Mouse (Mus musculus) heart, embryonic 10.5 days (tissue): Measurements from ENCODE around the gene Thbs3. TPM values are rescaled to one million over a fixed set of nuclear protein-coding genes. Genes with fewer than 3 reads are reported as not detected.
"Not testable (repeated sequence)": the region's sequence is repeated elsewhere in the genome, so short reads cannot be mapped to it uniquely, and the experiment has no call there.

ENCODE experiments used
- DNase-seq: peaks from one replicate; pipeline ENCODE4 v3.0.0-alpha.2; 2017; ENCODE audit warnings: low spot score
- H3K27ac ChIP-seq: fragments of 300-500 bp; sonication (generic); 2 replicates; pipeline ENCODE4 v1.5.1; 2016; ENCODE audit warnings: mild to moderate bottlenecking
- H3K27me3 ChIP-seq: fragments of 300-500 bp; sonication (generic); 2 replicates; pipeline ENCODE4 v1.6.1; 2016; ENCODE audit warnings: mild to moderate bottlenecking; ENCODE audit not compliant: poor library complexity, insufficient read depth, severe bottlenecking
- H3K36me3 ChIP-seq: fragments of 300-500 bp; sonication (generic); 2 replicates; pipeline ENCODE4 v1.6.1; 2016; ENCODE audit warnings: mild to moderate bottlenecking, moderate library complexity
- H3K4me1 ChIP-seq: fragments of 300-500 bp; sonication (generic); 2 replicates; pipeline ENCODE4 v1.6.1; 2016; ENCODE audit warnings: mild to moderate bottlenecking
- H3K4me3 ChIP-seq: fragments of 300-500 bp; sonication (generic); 2 replicates; pipeline ENCODE4 v1.5.1; 2016; ENCODE audit warnings: mild to moderate bottlenecking, moderate library complexity
- H3K9me3 ChIP-seq: fragments of 300-500 bp; sonication (generic); 2 replicates; pipeline ENCODE4 v1.6.1; 2016; ENCODE audit warnings: mild to moderate bottlenecking, moderate library complexity
- WGBS: fragments of 180-500 bp; shearing (Covaris S2); methylation state at CpG from one replicate; pipeline ENCODE4 v1.1.7; 2016; 5-methylcytosine and 5-hydroxymethylcytosine counted together
- polyA plus RNA-seq: library from polyadenylated mRNA; unstranded; fragments of >200 nt; fragmentation: Nextera tagmentation; extraction: Ambion mirVana; gene quantifications from 2 replicates; pipeline ENCODE4 v1.2.1, GENCODE M21; 2016

Gene Thbs3
- polyA plus RNA-seq, 1 experiment from 2014 or later = 20.0 TPM

GRCm38 (mm10) chr3:89203142-89203514 is 11.9 kb upstream of the Thbs3 start:
- Histone ChIP-seq H3K27me3 (no peaks in the 10 kb centered on the region), H3K4me1 (peaks cover 6% of the 10 kb centered on the region), H3K4me3 (peak overlapping the region; percentile 72), H3K27ac (peak overlapping the region; percentile 75), H3K36me3 (peaks cover 41% of the 10 kb centered on the region), H3K9me3 (no peaks in the 10 kb centered on the region)
- WGBS = 37% methylated on average over 5 of the region's 5 CpGs
- no peak for DNase-seq

- 92% methylated on average over 7 of the region's 7 CpGs for WGBS
- H3K9me3 ChIP-seq = no peaks in the 10 kb centered on the region
- no peak for DNase-seq
- no peaks in the 10 kb centered on the region for H3K27me3 ChIP-seq
- no peak overlapping the region for H3K27ac ChIP-seq
- peaks cover 71% of the 10 kb centered on the region for H3K36me3 ChIP-seq
- peaks cover 6% of the 10 kb centered on the region for H3K4me1 ChIP-seq
- no peak overlapping the region for H3K4me3 ChIP-seq
Observed at GRCm38 (mm10) chr3:89206079-89206478, 8.9 kb upstream of the Thbs3 start.

DNA sequence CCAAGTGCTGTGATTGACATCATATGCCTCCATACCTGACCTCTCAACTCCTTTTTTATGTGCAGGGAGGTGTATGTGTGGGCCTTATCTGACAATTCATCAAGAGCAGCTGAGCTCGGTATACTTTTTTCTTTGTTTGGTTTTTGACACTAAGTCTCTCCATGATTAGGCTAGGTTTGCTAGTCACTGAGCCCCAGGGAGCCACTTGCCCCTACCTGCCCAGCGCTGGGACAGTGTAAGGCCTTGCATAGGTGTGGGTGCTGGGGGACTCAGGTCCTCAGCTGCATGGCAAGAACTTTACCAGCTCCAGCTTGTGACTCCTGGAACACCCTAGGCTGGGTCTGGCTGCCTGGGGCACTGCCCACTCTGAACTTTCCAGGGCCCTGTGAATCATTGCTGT is 8.3 kb upstream of the Thbs3 start:
- Histone ChIP-seq H3K4me3 (no peak overlapping the region), H3K27me3 (no peaks in the 10 kb centered on the region), H3K4me1 (peaks cover 6% of the 10 kb centered on the region), H3K36me3 (peaks cover 76% of the 10 kb centered on the region), H3K9me3 (no peaks in the 10 kb centered on the region), H3K27ac (no peak overlapping the region)
- no peak for DNase-seq
- WGBS = 92% methylated on average over 2 of the region's 2 CpGs

DNA sequence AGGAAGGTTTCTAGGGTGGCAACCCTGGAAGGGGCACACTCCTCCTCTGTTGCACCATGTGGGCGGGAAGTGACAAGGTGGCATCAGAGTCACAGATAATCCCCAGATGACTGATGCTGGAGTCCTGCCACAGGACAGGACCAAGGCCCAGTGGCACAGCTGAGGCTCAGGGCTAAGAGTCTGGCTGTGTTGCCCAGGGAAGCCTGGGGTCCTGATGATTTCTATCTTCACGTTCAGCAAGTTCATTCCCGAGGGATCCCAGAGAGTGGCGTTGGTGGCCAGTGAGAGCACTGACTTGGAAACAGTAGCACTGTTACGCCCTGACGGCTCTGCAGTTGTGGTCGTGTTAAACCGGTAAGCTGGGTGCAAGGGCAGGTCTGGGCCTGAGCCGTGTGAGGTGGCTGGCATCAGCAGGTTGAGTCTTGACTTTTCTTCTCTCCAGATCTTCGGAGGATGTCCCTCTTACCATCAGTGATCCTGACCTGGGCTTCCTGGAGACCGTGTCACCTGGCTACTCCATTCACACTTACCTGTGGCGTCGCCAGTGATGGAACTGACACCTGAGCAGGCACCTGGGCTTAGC is 6.8 kb upstream of the Thbs3 start:
- 84% methylated on average over 13 of the region's 13 CpGs for WGBS
- H3K27ac ChIP-seq = no peak overlapping the region
- no peak overlapping the region for H3K4me3 ChIP-seq
- H3K9me3 ChIP-seq = no peaks in the 10 kb centered on the region
- H3K4me1 ChIP-seq = peaks cover 13% of the 10 kb centered on the region
- no peaks in the 10 kb centered on the region for H3K27me3 ChIP-seq
- peaks cover 76% of the 10 kb centered on the region for H3K36me3 ChIP-seq
- DNase-seq = no peak

- Histone ChIP-seq H3K4me1 (peaks cover 11% of the 10 kb centered on the region), H3K9me3 (no peaks in the 10 kb centered on the region), H3K36me3 (peaks cover 76% of the 10 kb centered on the region), H3K27me3 (no peaks in the 10 kb centered on the region), H3K4me3 (no peak overlapping the region), H3K27ac (no peak overlapping the region)
- no peak for DNase-seq
- 90% methylated on average over 6 of the region's 6 CpGs for WGBS
Observed at GRCm38 (mm10) chr3:89208736-89209135, 6.2 kb upstream of the Thbs3 start.

DNA sequence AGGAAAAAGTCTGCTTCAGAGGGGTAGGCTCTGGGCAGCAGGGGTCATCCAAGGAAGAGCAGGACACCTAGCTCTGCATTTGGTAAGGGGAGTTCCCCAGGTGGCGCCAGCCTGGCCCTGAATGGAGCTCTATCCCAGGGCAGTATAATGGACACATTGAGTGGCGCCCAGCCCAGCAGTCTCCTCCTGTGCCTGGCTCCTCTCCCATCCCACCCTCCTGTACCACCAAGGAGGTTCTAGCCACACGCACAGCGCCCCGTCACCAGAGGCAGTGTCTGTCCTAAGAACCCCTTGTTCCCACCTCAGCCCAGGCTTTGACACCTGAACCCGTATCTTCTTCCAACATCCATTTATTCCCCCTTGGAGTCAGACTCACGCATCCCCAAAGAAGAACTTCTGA is 5.2 kb upstream of the Thbs3 start:
- Histone ChIP-seq H3K9me3 (no peaks in the 10 kb centered on the region), H3K36me3 (peaks cover 67% of the 10 kb centered on the region)

GRCm38 (mm10) chr3:89210162-89210561 is 4.8 kb upstream of the Thbs3 start:
- WGBS = 85% methylated on average over 13 of the region's 13 CpGs
- Histone ChIP-seq H3K4me1 (peaks cover 25% of the 10 kb centered on the region), H3K27ac (no peak overlapping the region), H3K4me3 (no peak overlapping the region), H3K27me3 (no peaks in the 10 kb centered on the region), H3K36me3 (peaks cover 63% of the 10 kb centered on the region), H3K9me3 (no peaks in the 10 kb centered on the region)
- DNase-seq = no peak

More for the DNA sequence above, 5.2 kb upstream of the Thbs3 start:
- no peak overlapping the region for H3K4me3 ChIP-seq
- no peaks in the 10 kb centered on the region for H3K27me3 ChIP-seq
- WGBS = 90% methylated on average over 7 of the region's 7 CpGs
- no peak for DNase-seq
- peaks cover 21% of the 10 kb centered on the region for H3K4me1 ChIP-seq
- H3K27ac ChIP-seq = no peak overlapping the region

DNA sequence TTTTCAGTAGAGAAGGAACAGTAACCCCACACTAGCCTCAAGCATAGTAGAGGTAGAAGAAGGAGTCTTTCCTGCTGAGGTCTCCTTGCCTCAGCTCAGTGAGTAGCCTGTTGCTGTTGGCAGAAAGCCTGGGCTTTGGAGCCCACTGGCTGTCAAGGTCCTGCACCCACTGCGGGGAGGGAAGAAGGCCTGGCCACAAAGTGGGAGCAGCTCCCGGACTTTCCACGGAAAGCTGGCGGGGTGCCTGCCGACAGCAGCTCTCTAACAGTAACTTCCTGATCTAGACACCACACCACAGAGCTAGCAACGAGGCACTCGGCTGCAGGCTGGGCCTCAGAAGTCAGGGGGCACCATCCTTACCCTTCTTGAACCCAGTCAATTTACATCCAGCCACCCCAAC is 4.2 kb upstream of the Thbs3 start:
- 82% methylated on average over 7 of the region's 7 CpGs for WGBS

DNA sequence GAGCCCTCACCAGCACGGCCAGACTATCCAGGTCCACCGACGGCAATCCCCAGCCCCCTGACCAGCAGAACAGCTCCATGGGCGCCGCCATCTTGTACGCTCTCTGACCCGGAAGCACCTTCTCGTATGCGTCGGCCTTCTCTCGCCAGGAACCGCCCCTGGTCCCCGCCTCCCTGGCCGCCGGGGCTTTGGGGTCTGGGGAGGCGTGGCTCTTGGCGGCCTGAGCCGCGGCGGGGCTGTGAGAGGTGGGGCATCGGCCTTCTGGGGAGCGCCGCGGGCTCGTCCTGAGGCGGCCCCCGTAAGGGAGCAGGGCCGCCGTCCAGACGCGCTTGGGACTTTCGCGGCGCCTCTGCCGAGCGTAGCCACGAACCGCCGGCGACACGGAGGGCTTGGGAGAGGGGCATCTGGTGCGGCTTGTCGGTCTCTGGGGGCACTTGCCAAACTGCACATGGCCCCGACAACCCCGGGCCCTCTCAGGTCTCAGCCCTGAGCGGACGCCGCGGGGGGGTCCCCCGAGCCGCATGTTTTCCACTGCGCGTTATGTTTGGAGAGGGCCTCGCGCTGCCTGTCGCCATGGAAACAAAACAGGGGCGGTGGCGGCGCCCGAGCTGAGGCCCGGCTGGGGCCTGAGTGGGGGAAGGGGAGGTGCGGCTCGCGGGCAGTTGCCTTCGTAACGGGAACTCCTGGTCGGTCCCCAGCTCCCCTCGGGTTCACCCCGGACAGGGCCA is 1.0 kb upstream of the Thbs3 start:
- H3K27me3 ChIP-seq = no peaks in the 10 kb centered on the region
- H3K4me3 ChIP-seq = peak overlapping the region; percentile 96
- peak; percentile 97 for DNase-seq
- H3K9me3 ChIP-seq = no peaks in the 10 kb centered on the region
- H3K4me1 ChIP-seq = peaks cover 39% of the 10 kb centered on the region
- peaks cover 26% of the 10 kb centered on the region for H3K36me3 ChIP-seq
- H3K27ac ChIP-seq = peak overlapping the region; percentile 97
- under 1% methylated on average over 69 of the region's 69 CpGs for WGBS

More for the DNA sequence above, 4.2 kb upstream of the Thbs3 start:
- Histone ChIP-seq H3K27ac (no peak overlapping the region), H3K4me3 (no peak overlapping the region), H3K36me3 (peaks cover 58% of the 10 kb centered on the region), H3K9me3 (no peaks in the 10 kb centered on the region), H3K27me3 (no peaks in the 10 kb centered on the region), H3K4me1 (peaks cover 31% of the 10 kb centered on the region)
- no peak for DNase-seq

DNA sequence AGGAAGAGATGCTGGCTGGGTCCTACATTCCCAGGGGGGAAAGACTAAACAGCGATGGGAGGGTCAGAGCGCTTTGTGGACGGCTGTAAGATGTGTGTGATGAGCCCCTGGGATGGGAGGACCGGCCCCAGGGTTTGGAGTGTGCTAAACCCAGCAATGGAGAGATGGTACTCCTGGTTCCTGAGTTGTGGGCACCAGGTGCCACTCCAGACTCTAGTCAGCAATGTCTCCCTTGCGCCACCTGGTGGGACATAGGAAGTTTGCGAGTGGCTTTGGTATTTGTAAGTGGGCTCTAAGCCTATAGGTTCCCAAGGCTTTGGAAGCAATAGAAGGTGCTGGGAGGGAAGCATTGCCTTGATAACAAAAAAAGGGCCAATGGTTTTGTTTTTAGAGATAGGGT is 873 bp downstream of the Thbs3 start:
- peak overlapping the region; percentile 97 for H3K27ac ChIP-seq
- WGBS = under 1% methylated on average over 6 of the region's 6 CpGs

GRCm38 (mm10) chr3:89216407-89216806 is 1.4 kb downstream of the Thbs3 start:
- not testable (repeated sequence) for H3K9me3 ChIP-seq, H3K36me3 ChIP-seq, H3K27ac ChIP-seq, H3K27me3 ChIP-seq, DNase-seq, H3K4me3 ChIP-seq
- peaks cover 51% of the 10 kb centered on the region for H3K4me1 ChIP-seq
- WGBS = 72% methylated on average over 7 of the region's 7 CpGs

More for the DNA sequence above, 873 bp downstream of the Thbs3 start:
- H3K36me3 ChIP-seq = peaks cover 7% of the 10 kb centered on the region
- H3K4me3 ChIP-seq = peak overlapping the region; percentile 96
- H3K27me3 ChIP-seq = no peaks in the 10 kb centered on the region
- H3K9me3 ChIP-seq = no peaks in the 10 kb centered on the region
- H3K4me1 ChIP-seq = peaks cover 51% of the 10 kb centered on the region
- DNase-seq = peak; percentile 93

DNA sequence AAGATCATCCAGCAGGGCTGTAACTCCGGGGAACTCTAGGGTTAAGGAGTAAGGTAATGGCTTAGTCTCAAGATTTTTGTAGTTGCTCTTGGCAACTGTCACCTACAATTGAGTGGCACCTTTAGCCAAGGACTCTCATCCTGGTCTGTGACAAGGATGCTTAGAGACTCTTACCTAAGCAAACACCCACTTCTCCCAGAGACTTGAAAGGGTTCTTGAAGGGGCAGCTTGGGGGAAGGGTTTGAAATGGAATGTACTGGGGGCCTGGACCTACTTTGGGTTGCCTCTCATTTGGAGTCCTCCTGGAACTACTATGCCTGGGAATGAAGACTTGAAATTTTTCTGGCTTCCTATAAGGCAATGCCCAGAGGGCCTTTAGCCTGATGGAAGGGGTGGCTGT is 3.3 kb downstream of the Thbs3 start:
- WGBS = 79% methylated on average over 1 of the region's 1 CpGs
- H3K4me1 ChIP-seq = peaks cover 41% of the 10 kb centered on the region
- no peak overlapping the region for H3K27ac ChIP-seq
- peaks cover 3% of the 10 kb centered on the region; the same call in 1 of the 2 replicates for H3K36me3 ChIP-seq
- no peaks in the 10 kb centered on the region for H3K9me3 ChIP-seq
- H3K4me3 ChIP-seq = no peak overlapping the region
- no peak for DNase-seq
- no peaks in the 10 kb centered on the region for H3K27me3 ChIP-seq

- Histone ChIP-seq H3K4me3 (no peak overlapping the region), H3K27me3 (0 out of 2 replicates have a peak, but pooled peaks cover 7% of the 10 kb centered on the region), H3K27ac (peak overlapping the region; percentile 74), H3K36me3 (peaks cover 6% of the 10 kb centered on the region; the same call in 1 of the 2 replicates), H3K4me1 (peaks cover 43% of the 10 kb centered on the region), H3K9me3 (no peaks in the 10 kb centered on the region)
- no peak for DNase-seq
- 27% methylated on average over 8 of the region's 8 CpGs for WGBS
Observed at GRCm38 (mm10) chr3:89219546-89219945, 4.6 kb downstream of the Thbs3 start.
